Comparison of ENCODE assay signal across 8 mouse cellular contexts in the genomic region with DNA sequence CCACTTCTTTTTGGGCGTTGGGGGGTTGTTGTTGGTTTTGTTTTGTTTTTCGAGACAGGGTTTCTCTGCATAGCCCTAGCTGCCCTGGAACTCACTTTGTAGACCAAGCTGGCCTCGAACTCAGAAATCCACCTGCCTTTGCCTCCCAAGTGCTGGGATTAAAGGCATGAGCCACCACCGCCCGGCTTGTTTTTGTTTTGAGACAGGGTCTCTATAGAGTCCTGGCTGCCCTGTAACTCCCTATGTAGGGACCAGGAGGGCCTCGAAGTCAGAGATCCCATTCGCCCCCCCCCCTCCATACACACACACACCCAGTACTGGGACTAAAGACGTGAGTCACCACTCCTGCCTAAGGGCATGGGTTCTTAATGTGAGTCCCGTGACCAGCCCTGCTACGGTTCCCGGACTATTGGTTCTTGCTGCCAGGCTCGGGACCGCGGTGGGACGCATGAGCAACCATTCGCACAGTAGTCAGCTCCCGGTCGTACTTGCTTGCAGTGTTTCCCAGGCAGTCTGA. TPM values are rescaled to one million over a fixed set of nuclear protein-coding genes. Genes with fewer than 3 reads are reported as not detected.
DNase-seq lines count a peak whose midpoint lies in the region; ATAC-seq and TF ChIP-seq lines count a peak whose summit lies in the region.

No protein-coding gene starts in this region.

- peak overlapping the region; percentile 17; the same call in 1 of the 2 replicates for H3K4me3 ChIP-seq in embryonic fibroblast, embryonic 13.5 days (ENCODE audit: insufficient read depth, low read length)
- peak overlapping the region; percentile 93 for H3K4me3 ChIP-seq in limb, embryonic 11.5 days (ENCODE audit: low read depth, low read length)
- H3K4me3 ChIP-seq in midbrain, embryonic 11.5 days (ENCODE audit: low read depth, low read length), result peak overlapping the region; percentile 90

- H3K27ac ChIP-seq in embryonic fibroblast, embryonic 13.5 days (ENCODE audit: insufficient read depth, low read length), result peak overlapping the region; percentile 90
- H3K27ac ChIP-seq in limb, embryonic 11.5 days (replicated peaks; ENCODE audit: low read depth, low read length), result no peak overlapping the region
- H3K27ac ChIP-seq in midbrain, embryonic 11.5 days (ENCODE audit: low read depth, low read length), result no peak overlapping the region

- peak; percentile 36 for ATAC-seq in limb, embryonic 11.5 days (ENCODE audit: insufficient number of reproducible peaks, low FRiP score, low TSS enrichment, low read depth)
- ATAC-seq in midbrain, embryonic 11.5 days (ENCODE audit: low FRiP score), result peak; percentile 38

- H3K9ac ChIP-seq in limb, embryonic 11.5 days (ENCODE audit: low read length), result no peak overlapping the region; the same call in 1 of the 2 replicates
- peak overlapping the region; percentile 56 for H3K9ac ChIP-seq in midbrain, embryonic 11.5 days (ENCODE audit: low read length)

- H3K4me2 ChIP-seq in limb, embryonic 11.5 days (ENCODE audit: low read depth, severe bottlenecking), result peak overlapping the region; percentile 62
- peak overlapping the region; percentile 89 for H3K4me2 ChIP-seq in midbrain, embryonic 11.5 days

- intact Hi-C loops in heart, postnatal 25 days (cut with DNase I), result loop anchor here (10.0 kb wide), 1 partner anchor 589 kb away; no protein-coding TSS in a partner anchor

- peaks cover 7% of the 10 kb centered on the region for H3K4me1 ChIP-seq in embryonic fibroblast, embryonic 13.5 days (ENCODE audit: control insufficient read depth, insufficient read depth, low read length)
- no peaks in the 10 kb centered on the region for H3K4me1 ChIP-seq in limb, embryonic 11.5 days (ENCODE audit: control insufficient read depth, insufficient read depth, low read length)
- peaks cover 17% of the 10 kb centered on the region for H3K4me1 ChIP-seq in midbrain, embryonic 11.5 days (ENCODE audit: control insufficient read depth, insufficient read depth, low read length)

- H3K36me3 ChIP-seq in limb, embryonic 11.5 days (ENCODE audit: control insufficient read depth, insufficient read depth, low read length), result no peaks in the 10 kb centered on the region
- no peaks in the 10 kb centered on the region for H3K36me3 ChIP-seq in midbrain, embryonic 11.5 days (ENCODE audit: control insufficient read depth, insufficient read depth, low read length)

- DNase-seq in CD4-positive helper T cell, adult 2 months (ENCODE audit: low read depth, low spot score), result peak; percentile 48
- peak; percentile 64 for DNase-seq in adrenal gland, adult 8-10 months
- DNase-seq in heart, postnatal 25 days (ENCODE audit: low spot score), result peak; percentile 34
- DNase-seq in limb, embryonic 11.5 days (ENCODE audit: low spot score), result peak; percentile 62
- peak; percentile 94 for DNase-seq in midbrain, embryonic 11.5 days (ENCODE audit: low spot score, missing footprints)
- DNase-seq in spleen, postnatal 4 days (ENCODE audit: low spot score in 2 of 2), result peak; percentile 42 to 77
- DNase-seq in layer of hippocampus, adult 11-12 months (ENCODE audit: low spot score), result no peak

- no peak for TF ChIP-seq CTCF in embryonic fibroblast, embryonic 13.5 days (IDR thresholded peaks at IDR 0.05; ENCODE audit: borderline replicate concordance, insufficient read depth, low read length)

- TF ChIP-seq POLR2A in embryonic fibroblast, embryonic 13.5 days (IDR thresholded peaks at IDR 0.05; ENCODE audit: low read depth, low read length), result peak; percentile 66

- no peaks in the 10 kb centered on the region for H3K9me3 ChIP-seq in limb, embryonic 11.5 days (ENCODE audit: control insufficient read depth, low read length)
- no peaks in the 10 kb centered on the region for H3K9me3 ChIP-seq in midbrain, embryonic 11.5 days (ENCODE audit: control insufficient read depth, low read length)

- H3K27me3 ChIP-seq in limb, embryonic 11.5 days (ENCODE audit: control insufficient read depth, insufficient read depth, low read length), result no peaks in the 10 kb centered on the region
- H3K27me3 ChIP-seq in midbrain, embryonic 11.5 days (ENCODE audit: control insufficient read depth, insufficient read depth, low read length), result no peaks in the 10 kb centered on the region

- 2% methylated on average over 18 of the region's 18 CpGs for WGBS in limb, embryonic 11.5 days
- 1% methylated on average over 18 of the region's 18 CpGs for WGBS in midbrain, embryonic 11.5 days

RNA-seq across cellular contexts. Expression of a gene that starts 0.8 kb away (rescaled TPM):
- total RNA-seq in adrenal gland, adult 8-10 months (2022), result 10 to 100 TPM; 18.7 to 25.5 (median 23.4) TPM
- polyA plus RNA-seq in embryonic fibroblast, embryonic 13.5 days (2011; ENCODE audit: insufficient read length, low read depth, missing spikeins), result 18.6 and 21.2 TPM in 2 replicates
- 10 to 100 TPM; 21.5 to 22.6 TPM for total RNA-seq in heart, postnatal 25 days (2021)
- polyA plus RNA-seq in limb, embryonic 11.5 days (2014; fragmentation: Nextera tagmentation; extraction: Ambion mirVana), result 15.1 and 15.3 TPM in 2 replicates
- 25.6 and 25.7 TPM in 2 replicates for polyA plus RNA-seq in midbrain, embryonic 11.5 days (2014; fragmentation: Nextera tagmentation; extraction: Ambion mirVana)

RNA-seq across cellular contexts. Expression of a gene that starts 7.8 kb away (rescaled TPM):
- total RNA-seq in adrenal gland, adult 8-10 months (2022), result 10 to 100 TPM; 33.4 to 57.7 (median 43.0) TPM
- 25.6 and 26.5 TPM in 2 replicates for polyA plus RNA-seq in embryonic fibroblast, embryonic 13.5 days (2011; ENCODE audit: insufficient read length, low read depth, missing spikeins)
- total RNA-seq in heart, postnatal 25 days (2021), result 10 to 100 TPM; 52.6 to 52.7 TPM
- 24.2 and 24.4 TPM in 2 replicates for polyA plus RNA-seq in limb, embryonic 11.5 days (2014; fragmentation: Nextera tagmentation; extraction: Ambion mirVana)
- polyA plus RNA-seq in midbrain, embryonic 11.5 days (2014; fragmentation: Nextera tagmentation; extraction: Ambion mirVana), result 23.1 and 23.4 TPM in 2 replicates

RNA-seq across cellular contexts. Expression of a gene that starts 24.6 kb away (rescaled TPM):
- total RNA-seq in adrenal gland, adult 8-10 months (2022), result 10 to 100 TPM in 3 of 4 experiments, 1 to 10 TPM in 1; 6.9 to 10.6 (median 10.3) TPM
- polyA plus RNA-seq in embryonic fibroblast, embryonic 13.5 days (2011; ENCODE audit: insufficient read length, low read depth, missing spikeins), result 12.8 and 14.1 TPM in 2 replicates
- total RNA-seq in heart, postnatal 25 days (2021), result 1 to 10 TPM; 1.5 to 1.6 TPM
- polyA plus RNA-seq in limb, embryonic 11.5 days (2014; fragmentation: Nextera tagmentation; extraction: Ambion mirVana), result 3.3 and 4.5 TPM in 2 replicates
- 2.9 and 5.0 TPM in 2 replicates for polyA plus RNA-seq in midbrain, embryonic 11.5 days (2014; fragmentation: Nextera tagmentation; extraction: Ambion mirVana)

Comparison
In these comparisons a context has a peak if more than half of its experiments do, and no peak if none do; other contexts are left out.
1. H3K4me3 ChIP-seq: peak in every context shown above with its lines; median percentile 93 in limb, embryonic 11.5 days; 90 in midbrain, embryonic 11.5 days; 17 in embryonic fibroblast, embryonic 13.5 days.